Comparison of ENCODE assay signal across 11 mouse cellular contexts in the genomic region with DNA sequence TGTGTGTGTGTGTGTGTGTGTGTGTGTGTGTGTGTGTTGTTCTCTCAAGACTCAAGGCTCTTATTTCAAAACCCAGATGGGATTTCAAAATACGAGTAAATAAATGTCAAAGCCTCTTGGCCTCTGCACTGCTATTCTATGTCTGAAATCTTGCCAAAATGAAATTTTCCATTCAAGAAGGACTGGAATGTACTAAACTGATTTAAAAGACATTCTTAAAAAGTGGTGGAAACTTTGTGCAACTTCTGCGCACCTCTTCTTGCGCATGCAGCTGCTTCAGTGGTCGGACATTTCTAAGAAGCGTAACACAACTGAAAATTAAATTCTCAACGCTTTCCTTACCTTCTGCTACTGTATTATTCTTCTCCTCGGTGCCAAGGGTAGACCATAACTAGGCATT. TPM values are rescaled to one million over a fixed set of nuclear protein-coding genes. Genes with fewer than 3 reads are reported as not detected.
DNase-seq lines count a peak whose midpoint lies in the region; ATAC-seq and TF ChIP-seq lines count a peak whose summit lies in the region.
"Had no signal": no experiment of that assay in that cellular context is flagged by ENCODE, and none has a peak within 500 bp of the region (broad histone marks: within the 10 kb centered on the region; RNA-seq: fewer than 3 reads in every experiment).

No protein-coding gene starts in this region.

- no peak for TF ChIP-seq CTCF in lung, postnatal 0 days (IDR thresholded peaks at IDR 0.05)

- no peaks in the 10 kb centered on the region; the same call in 1 of the 2 replicates for H3K27me3 ChIP-seq in hindbrain, embryonic 14.5 days (ENCODE audit: control insufficient read depth, insufficient read depth, low read length)
- H3K27me3 ChIP-seq in hindbrain, embryonic 16.5 days (replicated peaks; ENCODE audit: control insufficient read depth, insufficient read depth, low read length): no peaks in the 10 kb centered on the region
- H3K27me3 ChIP-seq in lung, postnatal 0 days (replicated peaks; ENCODE audit: insufficient read depth, low read length): no peaks in the 10 kb centered on the region
- H3K27me3 ChIP-seq in liver, embryonic 11.5 days (replicated peaks; ENCODE audit: control insufficient read depth, insufficient read depth, low read length): no peaks in the 10 kb centered on the region

- no peak for DNase-seq in hindbrain, embryonic 14.5 days (ENCODE audit: low spot score)
- peak; percentile 47 for DNase-seq in NIH3T3 (ENCODE audit: low read depth)
- DNase-seq in adrenal gland, postnatal 36 days: peak; percentile 23 to 39
- peak; percentile 91 for DNase-seq in lung, postnatal 0 days (ENCODE audit: low spot score)
- no peak for DNase-seq in thymus, adult 18-20 months
- no peak for DNase-seq in layer of hippocampus, adult 11-12 months (ENCODE audit: low spot score)
- DNase-seq in liver, embryonic 11.5 days (ENCODE audit: low spot score): no peak

- no peak overlapping the region for H3K4me3 ChIP-seq in hindbrain, embryonic 14.5 days (replicated peaks; ENCODE audit: low read length)
- H3K4me3 ChIP-seq in hindbrain, embryonic 16.5 days (ENCODE audit: low read length): no peak overlapping the region
- H3K4me3 ChIP-seq in lung, postnatal 0 days (ENCODE audit: low read depth, low read length): no peak overlapping the region
- no peak overlapping the region for H3K4me3 ChIP-seq in liver, embryonic 11.5 days (ENCODE audit: low read depth, low read length)
- H3K4me3 ChIP-seq: erythroblast, embryonic 14.5 days had no signal

- WGBS in hindbrain, embryonic 14.5 days: 78% methylated on average over 7 of the region's 7 CpGs
- WGBS in hindbrain, embryonic 16.5 days: 78% methylated on average over 7 of the region's 7 CpGs
- 58% methylated on average over 7 of the region's 7 CpGs for WGBS in lung, postnatal 0 days
- 80% methylated on average over 7 of the region's 7 CpGs for WGBS in liver, embryonic 11.5 days

- H3K4me2 ChIP-seq in hindbrain, embryonic 14.5 days (replicated peaks): peak overlapping the region; percentile 79; the same call in 1 of the 2 replicates
- no peak overlapping the region for H3K4me2 ChIP-seq in hindbrain, embryonic 16.5 days (ENCODE audit: low read length)
- H3K4me2 ChIP-seq in lung, postnatal 0 days (replicated peaks; ENCODE audit: low read depth, low read length): peak overlapping the region; percentile 83; the same call in 1 of the 2 replicates
- no peak overlapping the region for H3K4me2 ChIP-seq in liver, embryonic 11.5 days

- H3K9ac ChIP-seq in hindbrain, embryonic 14.5 days: no peak overlapping the region
- no peak overlapping the region for H3K9ac ChIP-seq in hindbrain, embryonic 16.5 days (ENCODE audit: low read depth, low read length)
- H3K9ac ChIP-seq in lung, postnatal 0 days (replicated peaks; ENCODE audit: low read depth): no peak overlapping the region
- H3K9ac ChIP-seq in liver, embryonic 11.5 days (ENCODE audit: low read depth, low read length): no peak overlapping the region
- H3K9ac ChIP-seq: liver, embryonic 14.5 days had no signal

- no peaks in the 10 kb centered on the region for H3K36me3 ChIP-seq in hindbrain, embryonic 14.5 days (replicated peaks; ENCODE audit: control insufficient read depth, insufficient read depth)
- H3K36me3 ChIP-seq in hindbrain, embryonic 16.5 days (ENCODE audit: control insufficient read depth, insufficient read depth, low read length): no peaks in the 10 kb centered on the region
- no peaks in the 10 kb centered on the region for H3K36me3 ChIP-seq in lung, postnatal 0 days (ENCODE audit: insufficient read depth, low read length)
- H3K36me3 ChIP-seq in liver, embryonic 11.5 days (ENCODE audit: control insufficient read depth, insufficient read depth, low read length): no peaks in the 10 kb centered on the region
- H3K36me3 ChIP-seq: G1E had no signal

- H3K4me1 ChIP-seq in hindbrain, embryonic 14.5 days (replicated peaks; ENCODE audit: control insufficient read depth, insufficient read depth, low read length): no peaks in the 10 kb centered on the region
- H3K4me1 ChIP-seq in hindbrain, embryonic 16.5 days (ENCODE audit: control insufficient read depth, insufficient read depth, low read depth, low read length): peaks cover 6% of the 10 kb centered on the region
- no peaks in the 10 kb centered on the region for H3K4me1 ChIP-seq in lung, postnatal 0 days (ENCODE audit: insufficient read depth, low read depth, low read length)
- H3K4me1 ChIP-seq in liver, embryonic 11.5 days (replicated peaks; ENCODE audit: control insufficient read depth, insufficient read depth, low read length): 0 out of 2 replicates have a peak, but pooled peaks cover 3% of the 10 kb centered on the region

- peak; percentile 66 for TF ChIP-seq EP300 in lung, postnatal 0 days (IDR thresholded peaks at IDR 0.05)

- H3K27ac ChIP-seq in hindbrain, embryonic 14.5 days: no peak overlapping the region
- H3K27ac ChIP-seq in hindbrain, embryonic 16.5 days (ENCODE audit: low read depth, low read length): no peak overlapping the region
- H3K27ac ChIP-seq in lung, postnatal 0 days (ENCODE audit: low read length): peak overlapping the region; percentile 52
- no peak overlapping the region for H3K27ac ChIP-seq in liver, embryonic 11.5 days (ENCODE audit: low read depth, low read length)
- H3K27ac ChIP-seq: liver, embryonic 14.5 days had no signal

- ATAC-seq in hindbrain, embryonic 14.5 days (ENCODE audit: low FRiP score): no peak
- no peak for ATAC-seq in hindbrain, embryonic 16.5 days
- ATAC-seq in lung, postnatal 0 days: peak; percentile 13
- no peak for ATAC-seq in liver, embryonic 11.5 days (replicated peaks; ENCODE audit: low FRiP score)

- no peaks in the 10 kb centered on the region for H3K9me3 ChIP-seq in hindbrain, embryonic 14.5 days (ENCODE audit: control insufficient read depth, low read length)
- H3K9me3 ChIP-seq in hindbrain, embryonic 16.5 days (ENCODE audit: control insufficient read depth, low read length): no peaks in the 10 kb centered on the region
- no peaks in the 10 kb centered on the region for H3K9me3 ChIP-seq in lung, postnatal 0 days (ENCODE audit: low read length)
- no peaks in the 10 kb centered on the region for H3K9me3 ChIP-seq in liver, embryonic 11.5 days (ENCODE audit: control insufficient read depth, low read length)

RNA-seq across cellular contexts. Expression of gene Etv1, which starts 1.9 kb away (rescaled TPM):
- polyA plus RNA-seq in hindbrain, embryonic 14.5 days (2014; fragmentation: Nextera tagmentation; extraction: Ambion mirVana): 22.3 and 29.6 TPM in 2 replicates
- polyA plus RNA-seq in hindbrain, embryonic 16.5 days (2015; fragmentation: Nextera tagmentation; extraction: Ambion mirVana): 25.8 and 34.7 TPM in 2 replicates
- total RNA-seq in adrenal gland, postnatal 36 days (2021): 10 to 100 TPM; 57.7 to 75.9 TPM
- polyA plus RNA-seq in lung, postnatal 0 days (2015; fragmentation: Nextera tagmentation; extraction: Ambion mirVana): 22.0 and 23.0 TPM in 2 replicates
- 4.9 and 5.2 TPM in 2 replicates for polyA plus RNA-seq in liver, embryonic 11.5 days (2014; fragmentation: Nextera tagmentation; extraction: Ambion mirVana)
- polyA plus RNA-seq: erythroblast, embryonic 14.5 days; G1E had no signal

Comparison
In these comparisons a context has a peak if more than half of its experiments do, and no peak if none do; other contexts are left out.
1. H3K4me2 ChIP-seq: peak in hindbrain, embryonic 14.5 days (single experiment) and lung, postnatal 0 days (single experiment); none in hindbrain, embryonic 16.5 days (single experiment) and liver, embryonic 11.5 days (single experiment).
2. DNase-seq: peak in NIH3T3 (single experiment), adrenal gland, postnatal 36 days (2 of 2) and lung, postnatal 0 days (single experiment); none in hindbrain, embryonic 14.5 days (single experiment), thymus, adult 18-20 months (0 of 2), layer of hippocampus, adult 11-12 months (single experiment) and liver, embryonic 11.5 days (single experiment).